Mouse (Mus musculus): Measurements from ENCODE around the gene Igfbp3.
"Not testable (repeated sequence)": the region's sequence is repeated elsewhere in the genome, so short reads cannot be mapped to it uniquely, and the experiment has no call there.

- not testable (repeated sequence) for TF ChIP-seq POLR2A (IDR thresholded peaks at IDR 0.05; ENCODE audit: borderline replicate concordance, extremely low read depth, low read depth, low read length); CTCF (IDR thresholded peaks at IDR 0.05; ENCODE audit: insufficient read depth, low read length)
Observed at GRCm38 (mm10) chr11:7221826-7222225, 8.1 kb upstream of the Igfbp3 start.
